Mouse (Mus musculus) lung, postnatal 0 days (tissue): ENCODE measurements at regions not wholly inside any gene's neighbourhood (a gene's known extent, or its start where the extent isn't known, plus 50 kb on each side); places are given as distances from the start of the nearest gene placed in this dataset.

Source experiments
- CTCF ChIP-seq: IDR thresholded peaks from 2 replicates; pipeline ENCODE4 v1.5.1; 2016; ENCODE audit warnings: antibody characterized with exemption, mild to moderate bottlenecking
- EP300 ChIP-seq: IDR thresholded peaks from 2 replicates; pipeline ENCODE4 v1.6.1; 2016; ENCODE audit warnings: antibody characterized with exemption, mild to moderate bottlenecking, control low read depth

DNA sequence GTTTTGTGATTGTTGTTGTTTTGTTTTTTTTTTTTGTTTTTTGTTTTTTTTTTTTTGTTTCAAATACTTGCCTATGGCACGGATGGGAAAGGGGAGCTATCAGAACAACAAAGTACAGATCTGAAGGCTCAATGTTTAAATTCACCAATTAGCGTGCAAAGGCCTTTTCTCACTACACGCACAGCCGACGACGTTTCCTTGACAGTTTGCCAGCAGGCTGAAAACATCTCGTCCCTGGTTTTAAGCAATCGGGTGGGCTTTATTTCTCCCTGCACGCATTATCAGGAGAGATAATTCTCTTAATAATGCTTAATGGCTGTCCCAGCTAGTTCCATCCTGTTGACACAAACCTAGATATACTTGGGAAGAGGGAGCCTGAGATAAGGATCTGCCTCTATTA lies 79.6 kb downstream of the Diras2 start:
- TF ChIP-seq CTCF: no peak
- TF ChIP-seq EP300: no peak
